Mouse (Mus musculus): ENCODE measurements around the gene Slc35b2. TPM values are rescaled to one million over a fixed set of nuclear protein-coding genes. Genes with fewer than 3 reads are reported as not detected.

The Slc35b2 gene
- polyA plus RNA-seq, 1 experiment from 2014 or later: 115 TPM

DNA sequence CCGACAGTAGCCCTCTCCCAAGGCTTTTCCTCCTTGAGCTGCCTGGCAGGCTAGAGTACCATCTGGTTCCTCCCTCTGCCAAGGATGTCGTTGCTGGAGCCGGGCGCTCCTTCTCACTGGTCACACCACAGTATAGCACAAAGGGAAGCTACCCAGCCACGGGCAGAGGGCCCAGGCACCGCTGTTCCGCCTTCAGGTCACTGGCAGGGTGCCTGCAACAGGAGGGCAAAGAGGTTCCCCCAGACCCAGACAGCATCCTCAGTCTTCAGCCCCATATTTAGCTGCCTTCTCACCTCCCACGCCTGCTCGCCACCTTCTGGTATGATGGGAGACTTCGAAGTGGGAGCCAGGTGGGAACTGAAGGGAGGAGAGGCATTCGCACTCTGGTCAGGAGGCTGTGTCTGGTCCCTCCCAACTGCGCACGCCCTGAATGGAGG is 33.3 kb upstream of the Slc35b2 start:
- no peak overlapping the region for H3K4me2 ChIP-seq
- H3K4me3 ChIP-seq (replicated peaks): no peak overlapping the region
- no peak overlapping the region for H3K27ac ChIP-seq
- H3K9me3 ChIP-seq: no peaks in the 10 kb centered on the region
- no peaks in the 10 kb centered on the region for H3K4me1 ChIP-seq
- H3K36me3 ChIP-seq: no peaks in the 10 kb centered on the region
- WGBS: 47% methylated on average over 13 of the region's 13 CpGs
- peaks cover 44% of the 10 kb centered on the region for H3K27me3 ChIP-seq (replicated peaks)
- no peak for ATAC-seq (ENCODE audit: insufficient read depth, low FRiP score, low read depth)
- no peak overlapping the region for H3K9ac ChIP-seq

DNA sequence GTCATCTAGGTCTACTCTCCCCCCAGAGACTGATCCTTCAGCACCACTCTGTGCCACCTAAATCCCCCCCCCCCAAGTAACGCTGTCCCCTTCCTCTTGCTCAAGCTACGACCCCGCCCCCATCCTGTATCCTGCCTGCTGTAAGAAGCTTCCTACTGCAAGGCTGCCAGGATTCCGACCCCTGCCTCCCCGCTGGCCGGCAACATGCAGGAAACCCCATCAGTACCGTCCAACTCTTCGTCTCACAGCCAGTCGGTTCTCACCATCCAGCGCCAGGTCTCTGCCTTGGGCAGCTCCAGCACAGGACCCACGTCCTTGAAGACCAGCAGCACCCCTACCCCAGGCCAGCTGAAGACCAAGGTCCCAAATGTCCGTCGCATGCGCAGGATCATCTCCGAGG is 30.8 kb upstream of the Slc35b2 start:
- Histone ChIP-seq H3K9ac (no peak overlapping the region), H3K4me2 (no peak overlapping the region), H3K36me3 (no peaks in the 10 kb centered on the region), H3K4me1 (no peaks in the 10 kb centered on the region), H3K27ac (no peak overlapping the region), H3K4me3 (replicated peaks) (no peak overlapping the region), H3K27me3 (replicated peaks) (peaks cover 61% of the 10 kb centered on the region), H3K9me3 (no peaks in the 10 kb centered on the region)
- 49% methylated on average over 15 of the region's 15 CpGs for WGBS
- ATAC-seq (ENCODE audit: insufficient read depth, low FRiP score, low read depth): no peak

DNA sequence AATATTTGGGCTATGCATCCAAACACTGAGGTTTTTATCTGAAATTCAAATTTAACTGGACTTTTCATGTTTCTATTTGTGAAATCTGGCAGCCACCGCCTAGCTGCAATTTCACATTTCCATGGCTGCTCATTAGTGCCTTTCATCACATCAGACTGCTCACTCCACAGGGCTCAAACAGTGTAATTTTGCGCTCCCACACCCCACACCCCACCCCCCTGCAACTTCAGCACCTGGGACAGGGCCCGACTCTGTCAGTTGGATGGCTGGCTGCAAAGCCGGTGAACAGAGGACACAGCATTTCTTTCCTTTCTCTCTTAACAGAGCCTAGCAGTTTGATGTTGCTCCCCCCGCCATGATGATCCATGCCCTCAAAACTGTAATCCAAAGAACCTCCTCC is 27.4 kb upstream of the Slc35b2 start:
- Histone ChIP-seq H3K27ac (no peak overlapping the region), H3K4me2 (no peak overlapping the region), H3K36me3 (no peaks in the 10 kb centered on the region), H3K4me3 (replicated peaks) (no peak overlapping the region), H3K27me3 (replicated peaks) (peaks cover 75% of the 10 kb centered on the region), H3K9ac (no peak overlapping the region), H3K4me1 (no peaks in the 10 kb centered on the region), H3K9me3 (no peaks in the 10 kb centered on the region)
- ATAC-seq (ENCODE audit: insufficient read depth, low FRiP score, low read depth): no peak
- 14% methylated on average over 5 of the region's 5 CpGs for WGBS

DNA sequence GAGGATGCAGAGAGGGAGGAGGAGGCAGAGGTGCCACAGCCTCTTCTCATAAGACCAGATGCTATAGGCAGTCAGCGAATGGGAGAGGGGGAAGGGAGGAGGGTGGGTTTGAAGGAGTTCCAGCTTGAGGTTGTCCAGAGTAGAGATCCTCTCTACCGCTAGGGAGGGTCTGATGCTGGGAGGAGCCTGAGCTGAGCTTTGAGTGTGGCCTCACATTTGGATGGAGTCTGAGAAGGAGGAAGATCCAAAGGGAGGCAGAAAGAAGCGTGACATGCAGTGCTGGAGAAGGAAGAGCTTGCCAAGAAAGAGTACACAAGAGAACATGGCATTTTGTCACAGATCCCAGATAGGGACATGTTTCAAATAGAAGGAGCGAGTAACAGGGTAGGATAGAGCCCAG is 25.3 kb upstream of the Slc35b2 start:
- 57% methylated on average over 4 of the region's 4 CpGs for WGBS
- no peaks in the 10 kb centered on the region for H3K4me1 ChIP-seq
- H3K27me3 ChIP-seq (replicated peaks): peaks cover 74% of the 10 kb centered on the region
- H3K36me3 ChIP-seq: no peaks in the 10 kb centered on the region
- ATAC-seq (ENCODE audit: insufficient read depth, low FRiP score, low read depth): no peak
- H3K27ac ChIP-seq: no peak overlapping the region
- H3K9ac ChIP-seq: no peak overlapping the region
- H3K4me2 ChIP-seq: no peak overlapping the region
- no peaks in the 10 kb centered on the region for H3K9me3 ChIP-seq
- H3K4me3 ChIP-seq (replicated peaks): no peak overlapping the region

DNA sequence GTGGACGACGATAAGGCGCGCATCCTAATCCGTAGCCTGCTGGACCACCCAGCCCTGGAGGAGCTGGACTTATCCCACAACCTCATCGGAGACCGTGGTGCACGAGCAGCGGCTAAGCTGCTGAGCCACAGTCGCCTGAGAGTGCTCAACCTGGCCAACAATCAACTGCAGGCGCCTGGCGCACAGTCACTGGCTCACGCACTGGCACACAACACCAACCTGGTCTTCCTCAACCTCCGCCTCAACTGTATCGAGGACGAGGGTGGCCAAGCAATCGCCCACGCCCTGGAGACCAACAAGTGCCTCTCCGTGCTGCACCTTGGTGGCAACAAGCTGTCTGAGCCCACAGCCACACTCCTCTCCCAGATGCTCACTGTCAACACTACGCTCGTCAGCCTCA is 24.0 kb upstream of the Slc35b2 start:
- Histone ChIP-seq H3K27me3 (replicated peaks) (peaks cover 78% of the 10 kb centered on the region), H3K9me3 (no peaks in the 10 kb centered on the region), H3K9ac (no peak overlapping the region), H3K4me3 (replicated peaks) (no peak overlapping the region), H3K36me3 (no peaks in the 10 kb centered on the region), H3K4me2 (no peak overlapping the region), H3K27ac (no peak overlapping the region), H3K4me1 (peaks cover 7% of the 10 kb centered on the region; the same call in 1 of the 2 replicates)
- no peak for ATAC-seq (ENCODE audit: insufficient read depth, low FRiP score, low read depth)
- WGBS: 70% methylated on average over 21 of the region's 21 CpGs

DNA sequence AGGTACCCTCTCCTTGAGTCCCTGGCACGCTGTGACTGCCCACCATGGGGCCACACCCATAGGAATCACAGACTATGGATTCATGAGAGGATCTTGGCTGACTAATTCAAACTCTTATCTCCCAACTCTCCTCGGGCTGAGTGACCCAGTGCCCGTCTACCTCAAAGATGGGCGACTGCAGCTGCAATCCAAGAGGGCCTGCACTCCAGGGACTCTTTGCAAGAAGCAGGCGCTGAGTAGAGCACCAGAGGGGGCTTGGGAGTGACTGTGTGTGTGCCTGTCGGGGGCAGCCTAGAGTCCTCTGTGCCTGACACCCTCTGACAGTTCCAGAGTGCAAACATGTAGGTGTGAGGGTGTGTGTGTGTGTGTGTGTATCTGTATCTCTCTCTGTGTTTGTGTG is 21.5 kb upstream of the Slc35b2 start:
- Histone ChIP-seq H3K27ac (no peak overlapping the region), H3K9ac (no peak overlapping the region), H3K4me3 (replicated peaks) (no peak overlapping the region), H3K9me3 (no peaks in the 10 kb centered on the region), H3K27me3 (replicated peaks) (peaks cover 80% of the 10 kb centered on the region), H3K4me2 (no peak overlapping the region), H3K36me3 (no peaks in the 10 kb centered on the region), H3K4me1 (peaks cover 18% of the 10 kb centered on the region)
- no peak for ATAC-seq (ENCODE audit: insufficient read depth, low FRiP score, low read depth)
- WGBS: 22% methylated on average over 6 of the region's 6 CpGs

DNA sequence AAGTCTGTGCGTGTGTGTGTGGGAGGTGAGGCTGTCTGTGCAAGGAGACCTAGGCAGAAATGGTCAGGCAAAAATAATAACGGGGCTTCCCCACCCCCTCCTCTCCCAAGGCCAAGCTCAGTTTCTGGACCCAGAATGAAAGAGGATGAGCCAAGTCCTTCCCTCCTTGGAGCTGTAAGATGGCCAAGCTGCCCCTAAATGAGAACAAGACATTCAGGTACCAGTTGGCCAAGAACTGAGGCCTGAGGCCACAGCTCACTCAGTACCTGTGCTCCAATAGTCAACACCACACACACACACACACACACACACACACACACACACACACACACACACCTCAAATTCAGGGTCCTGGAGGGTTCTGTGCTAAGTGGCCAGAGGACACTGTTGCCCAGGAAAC is 21.0 kb upstream of the Slc35b2 start:
- Histone ChIP-seq H3K4me3 (replicated peaks) (no peak overlapping the region), H3K36me3 (no peaks in the 10 kb centered on the region), H3K4me1 (peaks cover 18% of the 10 kb centered on the region), H3K9ac (no peak overlapping the region), H3K9me3 (no peaks in the 10 kb centered on the region), H3K27me3 (replicated peaks) (peaks cover 82% of the 10 kb centered on the region), H3K27ac (no peak overlapping the region), H3K4me2 (no peak overlapping the region)
- WGBS: 64% methylated on average over 2 of the region's 2 CpGs
- ATAC-seq (ENCODE audit: insufficient read depth, low FRiP score, low read depth): no peak

DNA sequence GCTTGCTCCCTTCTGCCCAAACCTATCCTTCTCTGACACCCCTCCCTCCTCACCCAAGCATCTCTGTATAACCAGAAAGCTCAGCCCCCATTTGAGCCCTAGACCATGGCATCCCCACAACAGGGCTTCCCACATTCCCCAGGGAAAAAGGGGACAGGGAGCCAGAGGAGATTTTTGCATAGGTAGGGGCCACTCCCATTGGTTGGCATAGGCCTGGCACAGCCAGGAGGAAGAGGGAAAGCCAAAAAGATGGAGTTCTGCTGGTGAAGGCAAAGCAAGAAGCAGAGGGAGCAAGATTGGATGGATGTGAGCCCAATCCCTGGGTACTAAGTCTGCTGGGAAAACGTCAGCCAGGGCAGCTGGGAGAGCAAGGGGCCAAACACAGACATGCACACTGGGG is 20.6 kb upstream of the Slc35b2 start:
- no peak for ATAC-seq (ENCODE audit: insufficient read depth, low FRiP score, low read depth)
- Histone ChIP-seq H3K9me3 (no peaks in the 10 kb centered on the region), H3K4me3 (replicated peaks) (no peak overlapping the region), H3K27ac (no peak overlapping the region), H3K4me1 (peaks cover 18% of the 10 kb centered on the region), H3K9ac (no peak overlapping the region), H3K36me3 (no peaks in the 10 kb centered on the region), H3K27me3 (replicated peaks) (peaks cover 82% of the 10 kb centered on the region), H3K4me2 (no peak overlapping the region)
- WGBS: 58% methylated on average over 1 of the region's 1 CpGs

DNA sequence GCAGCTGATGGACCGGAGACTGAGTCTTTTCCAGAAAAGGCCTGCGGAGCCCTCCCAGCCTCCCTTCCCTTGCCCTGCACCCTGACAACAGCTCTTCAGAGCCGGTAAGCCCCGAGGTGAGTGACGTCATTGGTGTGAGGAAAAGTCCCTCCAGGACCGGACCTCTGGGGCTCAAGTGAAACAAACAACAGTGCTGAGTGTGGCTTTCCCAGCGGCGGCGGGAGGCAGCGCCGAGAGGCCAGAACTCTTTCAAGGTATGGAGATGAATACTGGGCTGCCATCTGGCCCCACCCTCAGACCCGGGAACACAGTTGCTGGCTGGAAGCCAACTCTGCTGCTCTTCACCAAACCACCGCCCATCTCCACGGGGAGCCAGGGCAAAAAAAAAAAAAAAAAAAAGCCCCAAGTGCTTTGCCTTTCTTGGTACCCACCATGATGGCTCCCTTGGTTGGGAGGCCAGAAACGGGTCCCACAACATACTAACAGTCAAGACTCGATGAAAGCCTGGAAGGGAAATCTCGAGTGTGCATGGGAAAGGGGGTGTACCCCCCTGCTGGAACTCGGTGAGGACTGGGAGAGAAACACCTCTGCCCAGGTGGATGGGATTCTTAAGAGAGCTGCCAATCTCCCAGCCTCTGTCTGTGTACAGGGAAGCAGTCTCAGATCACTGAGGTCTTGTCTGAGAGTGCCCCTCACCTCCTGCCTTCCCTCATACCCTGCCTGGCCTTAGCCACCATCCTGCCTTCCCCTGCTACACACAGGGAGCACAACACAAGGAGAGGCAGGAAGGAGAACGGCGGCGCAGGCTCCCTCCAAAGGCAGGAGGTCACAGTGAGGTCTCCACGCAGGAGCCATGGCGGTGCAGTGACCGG is 19.4 kb upstream of the Slc35b2 start:
- peak overlapping the region; percentile 22; the same call in 1 of the 2 replicates for H3K4me3 ChIP-seq (replicated peaks)
- no peak for ATAC-seq (ENCODE audit: insufficient read depth, low FRiP score, low read depth)
- peaks cover 81% of the 10 kb centered on the region for H3K27me3 ChIP-seq (replicated peaks)
- no peaks in the 10 kb centered on the region for H3K9me3 ChIP-seq
- no peak overlapping the region for H3K27ac ChIP-seq
- peak overlapping the region; percentile 50; the same call in 1 of the 2 replicates for H3K4me2 ChIP-seq
- no peak overlapping the region for H3K9ac ChIP-seq
- WGBS: 27% methylated on average over 24 of the region's 24 CpGs
- peaks cover 23% of the 10 kb centered on the region for H3K4me1 ChIP-seq
- H3K36me3 ChIP-seq: no peaks in the 10 kb centered on the region

DNA sequence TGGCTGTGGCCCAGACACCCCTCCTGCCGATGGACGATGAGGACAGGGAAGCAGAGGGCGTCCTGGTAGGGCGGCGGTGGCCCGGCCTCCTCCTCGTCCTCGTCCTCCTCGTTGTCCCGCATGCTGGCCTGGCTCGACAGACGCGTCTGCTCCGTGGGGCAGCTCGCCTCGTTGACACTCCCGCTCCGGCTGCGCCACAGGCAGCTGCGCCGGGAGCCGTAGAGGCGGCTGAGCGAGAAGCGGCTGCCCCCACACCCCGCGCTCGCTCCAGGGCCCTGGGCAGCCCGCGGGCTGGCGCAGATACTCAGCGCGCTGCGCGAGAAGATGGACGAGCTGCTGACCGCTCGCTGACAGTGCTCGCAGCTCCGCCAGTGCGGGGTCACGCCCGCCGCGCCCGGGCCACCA is 18.8 kb upstream of the Slc35b2 start:
- H3K9ac ChIP-seq: no peak overlapping the region
- 18% methylated on average over 46 of the region's 46 CpGs for WGBS
- peaks cover 28% of the 10 kb centered on the region for H3K4me1 ChIP-seq
- peak overlapping the region; percentile 22 for H3K4me3 ChIP-seq (replicated peaks)
- H3K4me2 ChIP-seq: peak overlapping the region; percentile 50
- H3K9me3 ChIP-seq: no peaks in the 10 kb centered on the region
- H3K27ac ChIP-seq: no peak overlapping the region
- ATAC-seq (ENCODE audit: insufficient read depth, low FRiP score, low read depth): no peak
- H3K27me3 ChIP-seq (replicated peaks): peaks cover 75% of the 10 kb centered on the region
- H3K36me3 ChIP-seq: no peaks in the 10 kb centered on the region

DNA sequence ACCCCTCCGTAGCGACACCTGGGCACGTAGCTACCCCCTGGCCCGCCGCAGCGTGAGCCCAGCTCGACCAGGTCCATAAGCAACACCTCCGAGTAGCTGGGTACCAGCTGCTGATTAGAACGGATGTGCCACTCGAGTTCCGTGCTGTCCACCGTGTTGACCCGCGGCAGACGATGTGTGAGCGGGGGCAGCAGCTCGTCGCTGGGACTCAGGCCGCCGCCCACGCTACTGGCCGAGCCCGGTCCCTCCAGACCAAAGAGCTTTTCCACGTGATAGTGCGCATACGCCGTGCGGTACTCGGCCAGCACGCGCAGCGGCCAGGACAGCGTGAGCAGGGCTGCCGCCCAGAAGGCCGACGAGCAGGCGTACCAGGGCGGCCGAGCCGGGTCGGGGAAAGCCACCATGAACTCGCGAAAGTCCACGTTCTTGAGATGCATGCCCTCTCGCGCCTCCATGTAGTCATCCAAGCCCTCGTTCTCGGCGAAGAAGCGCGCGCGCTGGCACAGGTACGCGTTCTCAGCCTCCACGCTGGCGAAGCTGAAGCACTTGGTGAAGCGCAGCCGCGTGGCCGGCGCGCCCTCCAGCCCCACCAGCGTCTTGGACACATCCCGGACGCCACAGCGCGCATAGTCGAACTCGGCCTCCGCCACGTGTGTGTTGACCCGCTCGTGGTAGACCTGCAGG is 18.3 kb upstream of the Slc35b2 start:
- Histone ChIP-seq H3K36me3 (no peaks in the 10 kb centered on the region), H3K9me3 (no peaks in the 10 kb centered on the region), H3K4me3 (replicated peaks) (peak overlapping the region; percentile 22), H3K4me1 (peaks cover 33% of the 10 kb centered on the region), H3K27ac (no peak overlapping the region), H3K27me3 (replicated peaks) (peaks cover 71% of the 10 kb centered on the region), H3K9ac (no peak overlapping the region), H3K4me2 (peak overlapping the region; percentile 50)
- ATAC-seq (ENCODE audit: insufficient read depth, low FRiP score, low read depth): no peak
- WGBS: 16% methylated on average over 74 of the region's 74 CpGs

DNA sequence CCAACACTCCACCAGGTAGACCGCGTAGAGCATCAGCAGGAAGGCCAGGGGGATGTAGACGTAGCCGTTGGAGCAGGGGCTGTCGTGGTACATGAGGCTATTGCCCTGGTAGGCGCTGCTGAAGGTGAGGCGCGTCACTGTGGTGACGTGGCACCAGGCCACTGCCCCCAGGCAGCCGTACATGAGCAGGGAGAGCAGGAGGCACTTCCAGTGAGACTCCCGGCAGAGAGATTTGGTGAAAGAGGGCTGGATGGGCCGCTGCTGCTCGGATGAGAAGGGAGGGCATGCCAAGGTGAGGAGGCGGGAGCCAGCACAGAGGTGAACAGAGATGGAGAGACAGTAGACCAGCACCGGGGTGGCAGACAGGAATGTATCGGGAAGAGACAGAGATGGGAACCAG is 16.7 kb upstream of the Slc35b2 start:
- peaks cover 62% of the 10 kb centered on the region for H3K27me3 ChIP-seq (replicated peaks)

More for the DNA sequence above, 16.7 kb upstream of the Slc35b2 start:
- no peak for ATAC-seq (ENCODE audit: insufficient read depth, low FRiP score, low read depth)
- no peak overlapping the region for H3K4me2 ChIP-seq
- H3K4me1 ChIP-seq: peaks cover 34% of the 10 kb centered on the region
- no peaks in the 10 kb centered on the region for H3K36me3 ChIP-seq
- no peaks in the 10 kb centered on the region for H3K9me3 ChIP-seq
- no peak overlapping the region for H3K27ac ChIP-seq
- H3K4me3 ChIP-seq (replicated peaks): no peak overlapping the region
- H3K9ac ChIP-seq: no peak overlapping the region
- 73% methylated on average over 16 of the region's 16 CpGs for WGBS
